Mouse (Mus musculus) NIH3T3 (cell line): ENCODE data around the gene Atp8a2.
A peak's percentile ranks its signal among the peaks of the same experiment; 100 is the strongest.
"Not testable (repeated sequence)": the region's sequence is repeated elsewhere in the genome, so short reads cannot be mapped to it uniquely, and the experiment has no call there.

Experiments
- DNase-seq: peaks from one replicate; pipeline ENCODE4 v3.0.0-alpha.2; 2012; ENCODE audit warnings: low read depth

The Atp8a2 gene

GRCm38 (mm10) chr14:60026647-60027046 is 170.3 kb downstream of the Atp8a2 start:
- DNase-seq, result peak; percentile 41

DNA sequence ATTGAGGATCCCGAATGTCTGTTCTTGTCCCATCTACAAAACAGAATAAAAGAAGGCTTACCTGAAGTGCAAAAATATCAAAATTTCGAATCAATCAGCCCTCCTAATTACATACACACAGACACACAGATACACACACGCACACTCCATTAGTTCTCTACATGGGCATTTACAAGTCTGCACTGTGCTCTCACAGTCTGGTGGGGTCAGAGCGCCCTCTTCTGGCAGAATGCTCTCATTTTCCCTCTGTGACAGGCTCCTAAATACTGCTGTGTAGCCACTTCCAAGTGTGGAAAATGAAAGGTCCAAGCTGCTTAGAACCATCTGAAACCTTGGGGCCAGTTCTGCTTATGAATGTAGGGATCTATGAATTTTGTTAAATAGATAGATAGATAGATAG is 181.1 kb downstream of the Atp8a2 start:
- peak; percentile 81 for DNase-seq

- no peak for DNase-seq
Measured at GRCm38 (mm10) chr14:60001801-60002200, 195.2 kb downstream of the Atp8a2 start.

DNA sequence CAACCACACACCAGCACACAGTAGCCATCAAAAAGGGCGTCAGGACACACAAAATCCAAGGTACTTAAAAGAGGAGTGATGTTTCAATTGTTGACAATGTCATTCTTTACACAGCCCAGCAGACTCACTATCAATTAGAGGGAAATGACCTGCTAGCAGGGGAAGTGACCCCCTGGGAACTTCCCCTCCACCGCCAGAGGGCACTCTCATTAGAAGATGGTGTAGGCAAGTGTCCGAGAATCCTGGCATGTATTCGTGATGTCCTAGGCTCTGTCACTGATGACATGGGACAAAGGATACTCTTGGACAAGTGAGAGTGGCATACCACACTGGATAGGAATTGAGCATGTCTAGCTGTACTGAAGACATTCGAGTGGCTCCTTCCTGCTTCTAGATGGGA is 208.1 kb downstream of the Atp8a2 start:
- DNase-seq, result peak; percentile 1

DNA sequence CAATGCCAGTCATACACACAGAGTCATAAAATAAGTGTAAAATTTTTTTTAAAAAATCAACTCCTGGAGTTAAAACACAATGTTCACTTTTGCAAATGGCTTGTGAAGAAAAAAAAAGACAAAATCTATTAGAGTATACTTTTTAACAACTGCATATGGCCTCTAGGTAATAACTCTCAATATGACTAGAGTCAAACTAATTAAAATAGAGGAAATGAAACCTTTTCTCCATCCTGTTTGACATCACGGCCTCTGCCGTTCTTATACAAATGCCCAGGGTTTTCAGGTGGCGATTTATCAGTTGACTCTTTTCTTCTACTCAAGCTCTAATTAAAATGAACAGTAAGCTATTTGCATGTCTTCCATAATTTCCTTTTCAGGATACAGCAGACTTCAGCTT is 209.0 kb downstream of the Atp8a2 start:
- DNase-seq, result no peak

DNA sequence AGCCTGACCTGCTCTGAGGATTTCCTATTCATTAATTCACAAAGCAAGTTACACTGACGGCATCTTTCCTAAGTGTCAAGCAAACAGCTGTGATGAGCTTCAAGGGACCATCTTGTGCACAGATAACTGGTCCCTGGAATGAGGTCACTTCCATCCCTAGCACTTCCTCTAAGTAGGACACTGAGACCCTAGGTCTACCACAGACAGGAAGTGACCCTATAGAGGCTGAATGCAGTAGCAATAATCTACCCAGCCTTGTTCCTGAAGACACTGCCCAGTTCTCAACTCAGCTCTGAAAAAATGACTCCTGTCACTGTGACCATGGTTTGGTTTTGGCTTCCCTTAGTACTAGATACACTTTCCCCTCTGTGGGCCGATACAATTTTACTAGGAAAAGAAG is 219.0 kb downstream of the Atp8a2 start:
- no peak for DNase-seq

- no peak for DNase-seq
Measured at GRCm38 (mm10) chr14:59971221-59971730, 225.7 kb downstream of the Atp8a2 start.

GRCm38 (mm10) chr14:59969485-59970134 is 227.4 kb downstream of the Atp8a2 start:
- DNase-seq, result no peak

DNA sequence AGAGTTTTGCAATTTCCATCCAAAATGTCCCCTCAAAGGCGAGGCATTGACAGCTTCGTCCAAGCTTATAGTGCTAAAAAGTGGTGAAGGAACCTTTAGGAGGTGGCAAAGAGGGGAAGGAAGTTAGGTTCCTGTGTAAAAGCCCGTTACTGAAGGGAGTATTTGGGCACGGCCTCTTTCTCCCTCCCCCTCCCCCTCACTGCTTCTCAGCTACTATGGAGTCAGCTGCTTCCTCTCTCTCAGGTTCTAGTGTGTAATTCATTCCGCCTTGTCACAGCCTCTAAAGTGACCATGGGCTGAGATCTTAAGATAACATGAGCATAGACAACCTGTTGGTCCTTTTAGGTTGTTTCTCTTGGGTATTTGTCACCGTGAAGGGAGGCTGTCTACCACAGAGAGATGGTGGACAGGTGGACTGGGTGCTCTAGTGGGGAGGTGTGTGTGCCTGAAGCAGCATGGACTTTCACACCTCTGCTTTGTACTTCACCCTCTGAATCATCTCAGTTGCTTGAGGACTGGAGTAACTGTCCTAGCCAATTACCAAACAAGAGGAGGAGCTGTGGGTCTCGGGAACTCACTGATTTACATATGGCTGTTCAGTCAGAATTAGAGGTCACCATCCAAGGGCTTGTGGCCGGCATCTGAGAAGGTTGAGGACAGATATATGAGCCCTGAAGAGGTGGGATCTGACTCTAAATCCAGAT is 229.0 kb downstream of the Atp8a2 start:
- no peak for DNase-seq

- DNase-seq, result no peak
Measured at GRCm38 (mm10) chr14:59966981-59967380, 230.0 kb downstream of the Atp8a2 start.

- no peak for DNase-seq
Measured at GRCm38 (mm10) chr14:59964569-59964968, 232.4 kb downstream of the Atp8a2 start.

DNA sequence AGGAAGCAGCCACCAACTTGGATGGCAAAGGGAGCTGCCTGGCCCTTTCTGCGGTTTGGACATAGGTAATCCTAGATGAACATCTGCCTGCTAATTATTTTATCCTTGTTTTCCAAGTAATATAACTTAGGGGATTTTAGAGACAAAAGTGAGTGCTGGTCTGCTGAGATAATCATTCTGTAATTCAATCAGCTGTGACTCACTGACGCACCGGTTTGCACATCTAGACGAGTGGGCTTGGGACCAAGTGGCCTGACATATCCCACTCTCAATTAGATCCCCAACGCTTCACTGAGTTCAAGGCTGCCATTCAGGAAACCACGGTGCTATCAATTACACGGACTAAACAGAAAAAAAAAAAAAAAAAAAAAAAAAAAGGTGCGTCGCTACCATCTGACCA is 236.0 kb downstream of the Atp8a2 start:
- DNase-seq, result no peak

DNA sequence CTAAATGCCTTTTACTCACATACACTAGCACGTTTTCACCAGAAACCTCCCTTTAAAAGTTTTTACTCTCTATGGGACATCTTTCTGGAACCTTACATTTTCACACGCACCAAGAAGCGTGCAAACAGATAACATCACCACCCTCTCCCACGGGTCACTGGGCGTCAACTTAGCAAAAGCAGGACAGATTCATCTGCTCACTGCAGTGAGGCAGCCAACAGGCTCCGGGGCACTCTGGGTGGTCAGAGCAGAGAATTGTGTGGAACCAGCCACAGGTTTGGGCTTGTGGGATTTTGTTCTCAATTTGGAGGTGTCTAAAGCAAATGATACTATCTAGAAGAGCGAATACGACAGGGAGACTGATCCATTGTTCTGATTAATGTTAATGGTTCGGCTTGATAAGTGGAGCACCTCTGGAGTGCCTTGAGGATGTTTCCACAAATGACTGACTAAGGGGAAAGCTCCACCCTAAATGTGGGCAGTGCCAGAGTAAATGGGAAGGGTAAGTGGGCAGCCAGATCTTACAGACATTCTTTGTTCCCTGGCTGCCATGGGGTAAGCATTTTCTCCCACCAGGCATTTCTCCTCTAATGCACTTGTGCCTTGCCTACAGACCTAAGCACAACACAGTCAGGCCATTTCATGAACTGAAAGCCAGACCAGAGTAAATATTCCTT is 236.6 kb downstream of the Atp8a2 start:
- no peak for DNase-seq

- no peak for DNase-seq
Measured at GRCm38 (mm10) chr14:59959723-59960122, 237.3 kb downstream of the Atp8a2 start.

GRCm38 (mm10) chr14:59949983-59950382 is 247.0 kb downstream of the Atp8a2 start:
- DNase-seq, result no peak

DNA sequence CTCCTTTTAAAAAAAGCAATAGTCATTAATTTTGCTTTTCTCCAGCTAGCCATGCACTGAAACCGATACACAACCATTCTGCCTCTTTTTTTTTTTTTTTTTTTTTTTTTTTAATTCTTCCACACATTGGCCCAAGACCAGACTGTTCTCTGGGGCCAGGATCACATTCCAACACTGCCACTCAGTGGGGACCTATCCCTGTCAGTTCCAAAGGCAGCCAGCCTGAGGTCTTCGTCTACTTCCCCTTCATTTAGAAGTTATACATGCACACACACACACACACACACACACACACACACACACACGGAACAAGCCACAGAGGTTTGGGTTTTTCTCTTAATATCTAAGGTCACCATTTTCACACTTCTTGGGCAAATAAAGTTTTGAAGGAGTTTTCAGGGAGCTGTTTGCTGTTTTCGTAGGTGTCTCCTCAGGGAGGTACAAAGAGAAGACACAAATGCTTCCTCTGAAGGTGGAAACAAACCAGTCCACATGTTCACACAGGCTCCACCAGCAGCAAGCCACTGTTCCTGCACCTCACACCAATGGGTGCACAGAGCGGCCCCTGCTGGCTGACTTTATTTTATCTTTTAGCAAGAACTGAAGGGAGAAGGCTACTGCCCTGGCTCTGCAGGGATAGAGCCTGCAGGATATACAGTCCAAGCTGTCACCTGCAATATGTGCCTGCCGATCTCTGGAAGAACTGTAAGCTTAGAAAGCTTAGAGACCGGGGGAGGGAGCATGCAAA is 253.9 kb downstream of the Atp8a2 start:
- peak; percentile 72 for DNase-seq

DNA sequence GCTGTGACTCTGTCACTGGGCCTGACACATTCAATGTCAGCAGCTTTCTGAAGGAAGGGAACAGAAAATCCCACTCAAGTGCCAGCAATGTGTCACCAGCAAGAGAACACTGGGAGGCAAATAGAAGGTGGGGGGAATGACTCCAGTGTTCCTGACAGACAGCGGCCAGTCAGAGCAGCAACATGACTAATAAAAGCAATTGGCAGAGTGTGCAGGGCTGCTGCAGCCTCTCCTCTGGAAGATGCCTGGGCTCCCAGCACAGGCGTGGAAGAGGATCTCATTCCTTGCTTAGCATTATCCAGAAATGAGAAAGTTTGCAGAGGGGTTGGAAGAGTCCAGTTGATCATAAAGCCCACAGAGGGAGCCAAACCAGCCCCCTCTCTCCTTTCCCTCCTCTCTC is 254.8 kb downstream of the Atp8a2 start:
- DNase-seq, result no peak

GRCm38 (mm10) chr14:59932355-59932754 is 264.6 kb downstream of the Atp8a2 start:
- DNase-seq, result no peak

DNA sequence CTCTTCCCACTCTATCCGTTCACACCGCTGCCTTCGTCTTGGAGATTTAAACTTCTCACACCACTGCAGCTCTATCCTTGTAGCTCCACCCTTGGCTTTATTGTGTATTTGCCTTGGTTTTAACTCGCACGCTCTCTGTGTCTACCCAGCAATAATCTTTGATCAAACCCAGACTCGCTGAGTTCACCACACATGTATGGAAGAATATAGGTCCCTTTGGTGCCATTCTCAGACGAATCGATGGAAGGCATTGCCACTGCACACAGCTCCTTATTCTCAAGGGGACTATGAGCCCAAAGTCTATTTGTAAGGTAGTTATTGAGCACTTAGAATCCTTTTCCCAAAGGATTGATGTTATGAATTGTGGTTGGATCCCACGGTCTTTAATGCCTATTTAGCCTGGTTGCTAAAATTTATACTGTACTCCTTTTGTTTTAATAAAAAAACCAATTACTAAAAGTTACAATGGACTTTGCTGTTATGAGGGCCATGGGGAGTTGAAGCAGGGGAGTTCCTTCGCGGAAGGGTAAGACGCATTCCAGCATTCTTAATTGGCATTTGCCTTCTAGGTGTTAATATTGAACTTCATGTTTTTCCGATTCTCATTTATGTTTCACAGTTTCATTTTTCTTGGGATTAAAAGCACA is 265.4 kb downstream of the Atp8a2 start:
- DNase-seq, result no peak

GRCm38 (mm10) chr14:59929190-59929589 is 267.8 kb downstream of the Atp8a2 start:
- not testable (repeated sequence) for DNase-seq

- DNase-seq, result no peak
Measured at GRCm38 (mm10) chr14:59928781-59929180, 268.2 kb downstream of the Atp8a2 start.

DNA sequence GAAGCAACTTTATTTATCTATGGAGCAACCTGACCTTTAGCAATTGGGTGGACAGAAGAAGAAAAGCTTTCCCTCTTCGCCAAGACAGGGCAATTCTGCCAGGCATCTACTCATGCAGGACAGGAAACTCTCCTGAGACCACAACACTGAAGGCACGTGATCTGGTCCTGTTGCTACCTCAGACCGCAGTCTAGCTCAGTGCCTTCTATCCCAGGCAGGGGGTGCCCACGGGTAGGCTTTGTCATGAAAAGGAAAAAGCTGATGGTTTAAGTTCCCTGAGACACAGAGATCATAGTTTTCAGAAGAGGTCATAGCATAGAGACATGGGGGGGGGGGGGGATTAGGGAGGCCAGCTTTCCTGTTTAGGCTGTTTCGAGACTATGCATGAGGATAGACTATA is 269.2 kb downstream of the Atp8a2 start:
- DNase-seq, result no peak
